In genomic region chr11:117235898-117236459, GRCm38 (mm10) we compare ENCODE assay signal across 9 mouse cellular contexts. TPM values are rescaled to one million over a fixed set of nuclear protein-coding genes. Genes with fewer than 3 reads are reported as not detected.
DNase-seq lines count a peak whose midpoint lies in the region; ATAC-seq and TF ChIP-seq lines count a peak whose summit lies in the region.
"Had no signal": no experiment of that assay in that cellular context is flagged by ENCODE, and none has a peak within 500 bp of the region (broad histone marks: within the 10 kb centered on the region; RNA-seq: fewer than 3 reads in every experiment).

No protein-coding gene starts in this region.

- TF ChIP-seq EP300 in liver, postnatal 0 days (IDR thresholded peaks at IDR 0.05; ENCODE audit: low read depth) = no peak

- H3K4me3 ChIP-seq in liver, postnatal 0 days (ENCODE audit: low read depth, low read length) = no peak overlapping the region
- no peak overlapping the region for H3K4me3 ChIP-seq in liver, embryonic 11.5 days (ENCODE audit: low read depth, low read length)
- H3K4me3 ChIP-seq in heart, embryonic 11.5 days (ENCODE audit: low read depth, low read length) = no peak overlapping the region
- H3K4me3 ChIP-seq in kidney, embryonic 16.5 days (ENCODE audit: low read length) = no peak overlapping the region
- H3K4me3 ChIP-seq in stomach, embryonic 14.5 days (ENCODE audit: low read depth, low read length) = no peak overlapping the region
- H3K4me3 ChIP-seq: erythroblast, embryonic 14.5 days had no signal

- no peak for ATAC-seq in liver, postnatal 0 days
- ATAC-seq in liver, embryonic 11.5 days (replicated peaks; ENCODE audit: low FRiP score) = no peak
- ATAC-seq in heart, embryonic 11.5 days (replicated peaks; ENCODE audit: insufficient number of reproducible peaks, low FRiP score, low TSS enrichment) = no peak
- no peak for ATAC-seq in kidney, embryonic 16.5 days (ENCODE audit: low FRiP score, low TSS enrichment)
- no peak for ATAC-seq in stomach, embryonic 14.5 days (ENCODE audit: insufficient number of reproducible peaks, insufficient read depth, low FRiP score, low read depth)

- H3K27me3 ChIP-seq in liver, postnatal 0 days (ENCODE audit: insufficient read depth, low read length) = no peaks in the 10 kb centered on the region
- H3K27me3 ChIP-seq in liver, embryonic 11.5 days (replicated peaks; ENCODE audit: control insufficient read depth, insufficient read depth, low read length) = peaks cover 11% of the 10 kb centered on the region
- peaks cover 3% of the 10 kb centered on the region for H3K27me3 ChIP-seq in heart, embryonic 11.5 days (ENCODE audit: control insufficient read depth, insufficient read depth, low read length)
- H3K27me3 ChIP-seq in kidney, embryonic 16.5 days (ENCODE audit: insufficient read depth, low read length) = no peaks in the 10 kb centered on the region
- no peaks in the 10 kb centered on the region for H3K27me3 ChIP-seq in stomach, embryonic 14.5 days (ENCODE audit: control insufficient read depth, insufficient read depth, low read length)

- H3K4me2 ChIP-seq in liver, postnatal 0 days (ENCODE audit: low read depth, low read length) = no peak overlapping the region
- no peak overlapping the region for H3K4me2 ChIP-seq in liver, embryonic 11.5 days
- peak overlapping the region; percentile 35 for H3K4me2 ChIP-seq in heart, embryonic 11.5 days
- H3K4me2 ChIP-seq in kidney, embryonic 16.5 days (replicated peaks; ENCODE audit: low read depth, low read length) = no peak overlapping the region
- 0 out of 2 replicates have a peak overlapping the region, but pooled peaks have one; percentile 0 for H3K4me2 ChIP-seq in stomach, embryonic 14.5 days (replicated peaks; ENCODE audit: low read depth, low read length)

- WGBS in liver, postnatal 0 days (ENCODE audit: insufficient replicate concordance) = 55% methylated on average over 9 of the region's 9 CpGs
- WGBS in liver, embryonic 11.5 days = 36% methylated on average over 9 of the region's 9 CpGs
- whole genome bisulfite sequencing in heart, embryonic 11.5 days (ENCODE audit: insufficient replicate concordance) = 29% methylated on average over 9 of the region's 9 CpGs
- WGBS in kidney, embryonic 16.5 days = 29% methylated on average over 9 of the region's 9 CpGs
- 22% methylated on average over 9 of the region's 9 CpGs for WGBS in stomach, embryonic 14.5 days

- peaks cover 25% of the 10 kb centered on the region; the same call in 1 of the 2 replicates for H3K4me1 ChIP-seq in liver, postnatal 0 days (ENCODE audit: insufficient read depth)
- H3K4me1 ChIP-seq in liver, embryonic 11.5 days (replicated peaks; ENCODE audit: control insufficient read depth, insufficient read depth, low read length) = peaks cover 29% of the 10 kb centered on the region
- peaks cover 39% of the 10 kb centered on the region for H3K4me1 ChIP-seq in heart, embryonic 11.5 days (ENCODE audit: control insufficient read depth, insufficient read depth, low read length)
- peaks cover 49% of the 10 kb centered on the region for H3K4me1 ChIP-seq in kidney, embryonic 16.5 days (ENCODE audit: insufficient read depth, low read length)
- peaks cover 37% of the 10 kb centered on the region for H3K4me1 ChIP-seq in stomach, embryonic 14.5 days (ENCODE audit: control insufficient read depth, insufficient read depth, low read length)

- DNase-seq in liver, postnatal 0 days = no peak
- DNase-seq in liver, embryonic 11.5 days (ENCODE audit: low spot score) = no peak
- no peak for DNase-seq in liver
- DNase-seq in layer of hippocampus, postnatal 10 days (ENCODE audit: low spot score in 2 of 2) = no peak
- DNase-seq: layer of hippocampus, postnatal 36 days had no signal

- no peaks in the 10 kb centered on the region for H3K36me3 ChIP-seq in liver, postnatal 0 days (replicated peaks; ENCODE audit: insufficient read depth, low read length)
- H3K36me3 ChIP-seq in liver, embryonic 11.5 days (ENCODE audit: control insufficient read depth, insufficient read depth, low read length) = no peaks in the 10 kb centered on the region
- H3K36me3 ChIP-seq in heart, embryonic 11.5 days (ENCODE audit: control insufficient read depth, insufficient read depth, low read length) = no peaks in the 10 kb centered on the region
- no peaks in the 10 kb centered on the region for H3K36me3 ChIP-seq in kidney, embryonic 16.5 days (ENCODE audit: insufficient read depth, low read length)
- H3K36me3 ChIP-seq in stomach, embryonic 14.5 days (ENCODE audit: control insufficient read depth, insufficient read depth, low read length) = no peaks in the 10 kb centered on the region; the same call in 1 of the 2 replicates

- no peak overlapping the region for H3K27ac ChIP-seq in liver, postnatal 0 days (ENCODE audit: low read depth)
- H3K27ac ChIP-seq in liver, embryonic 11.5 days (ENCODE audit: low read depth, low read length) = no peak overlapping the region
- 0 out of 2 replicates have a peak overlapping the region, but pooled peaks have one; percentile 16 for H3K27ac ChIP-seq in heart, embryonic 11.5 days (ENCODE audit: low read depth, low read length)
- H3K27ac ChIP-seq in kidney, embryonic 16.5 days (ENCODE audit: low read length) = peak overlapping the region; percentile 31; the same call in 1 of the 2 replicates
- peak overlapping the region; percentile 69 for H3K27ac ChIP-seq in stomach, embryonic 14.5 days (ENCODE audit: low read length)

- no peak for TF ChIP-seq CTCF in liver, postnatal 0 days (IDR thresholded peaks at IDR 0.05; ENCODE audit: low read depth)

- no peaks in the 10 kb centered on the region for H3K9me3 ChIP-seq in liver, postnatal 0 days (ENCODE audit: low read length)
- no peaks in the 10 kb centered on the region for H3K9me3 ChIP-seq in liver, embryonic 11.5 days (ENCODE audit: control insufficient read depth, low read length)
- H3K9me3 ChIP-seq in heart, embryonic 11.5 days (replicated peaks; ENCODE audit: control insufficient read depth, low read length) = no peaks in the 10 kb centered on the region
- H3K9me3 ChIP-seq in kidney, embryonic 16.5 days (ENCODE audit: low read length) = no peaks in the 10 kb centered on the region
- H3K9me3 ChIP-seq in stomach, embryonic 14.5 days (ENCODE audit: control insufficient read depth, low read depth, low read length) = no peaks in the 10 kb centered on the region

- peak overlapping the region; percentile 16; the same call in 1 of the 2 replicates for H3K9ac ChIP-seq in liver, postnatal 0 days (replicated peaks)
- no peak overlapping the region for H3K9ac ChIP-seq in liver, embryonic 11.5 days (ENCODE audit: low read depth, low read length)
- peak overlapping the region; percentile 12; the same call in 1 of the 2 replicates for H3K9ac ChIP-seq in heart, embryonic 11.5 days (ENCODE audit: low read depth, low read length)
- no peak overlapping the region for H3K9ac ChIP-seq in kidney, embryonic 16.5 days (replicated peaks; ENCODE audit: low read length)
- no peak overlapping the region for H3K9ac ChIP-seq in stomach, embryonic 14.5 days (replicated peaks; ENCODE audit: low read depth, low read length)

RNA-seq across cellular contexts. Expression of gene Sept9, which starts 36.5 kb away (rescaled TPM):
- polyA plus RNA-seq in liver, postnatal 0 days (2015; fragmentation: Nextera tagmentation; extraction: Ambion mirVana) = 30.8 and 34.5 TPM in 2 replicates
- 111 and 117 TPM in 2 replicates for polyA plus RNA-seq in liver, embryonic 11.5 days (2014; fragmentation: Nextera tagmentation; extraction: Ambion mirVana)
- 78.9 and 104 TPM in 2 replicates for polyA plus RNA-seq in heart, embryonic 11.5 days (2014; fragmentation: Nextera tagmentation; extraction: Ambion mirVana)
- 123 and 131 TPM in 2 replicates for polyA plus RNA-seq in kidney, embryonic 16.5 days (2015; fragmentation: Nextera tagmentation; extraction: Ambion mirVana)
- polyA plus RNA-seq in stomach, embryonic 14.5 days (2014; fragmentation: Nextera tagmentation; extraction: Ambion mirVana) = 106 and 109 TPM in 2 replicates
- total RNA-seq in layer of hippocampus, postnatal 10 days (2021) = 10 to 100 TPM; 79.5 to 90.0 TPM

Comparison
In these comparisons a context has a peak if more than half of its experiments do, and no peak if none do; other contexts are left out.
1. H3K9ac ChIP-seq: peak in liver, postnatal 0 days (single experiment) and heart, embryonic 11.5 days (single experiment); none in liver, embryonic 11.5 days (single experiment), kidney, embryonic 16.5 days (single experiment) and stomach, embryonic 14.5 days (single experiment).
2. H3K27ac ChIP-seq: peak in heart, embryonic 11.5 days (single experiment), kidney, embryonic 16.5 days (single experiment) and stomach, embryonic 14.5 days (single experiment); none in liver, postnatal 0 days (single experiment) and liver, embryonic 11.5 days (single experiment).
3. H3K4me2 ChIP-seq: peak in heart, embryonic 11.5 days (single experiment) and stomach, embryonic 14.5 days (single experiment); none in liver, postnatal 0 days (single experiment), liver, embryonic 11.5 days (single experiment) and kidney, embryonic 16.5 days (single experiment).